Mouse (Mus musculus) ES-E14 (cell line): Measurements from ENCODE around the gene Adamts10. TPM values are rescaled to one million over a fixed set of nuclear protein-coding genes. Genes with fewer than 3 reads are reported as not detected.

Experiments used
- DNase-seq: peaks from one replicate; pipeline ENCODE4 v3.0.0-alpha.2; 2013; ENCODE audit warnings: low read depth, low spot score
- H3K27ac ChIP-seq: 2 replicates; pipeline ENCODE4 v1.5.1; 2012; ENCODE audit warnings: low read depth, mild to moderate bottlenecking, low read length, moderate library complexity, mixed read lengths; ENCODE audit not compliant: poor library complexity, insufficient read depth, severe bottlenecking
- H3K36me3 ChIP-seq: 2 replicates; pipeline ENCODE4 v1.6.1; 2012; ENCODE audit warnings: mild to moderate bottlenecking, low read length, moderate library complexity, mixed read lengths; ENCODE audit not compliant: control insufficient read depth, poor library complexity, insufficient read depth, severe bottlenecking
- H3K4me1 ChIP-seq, 2 experiments: fragments of 150-350 bp in 1 of 2; sonication (generic) in 1 of 2; 2 replicates each; pipeline ENCODE4 v1.6.1; 2012; ENCODE audit warnings: low read length in 2 of 2, mild to moderate bottlenecking in 1 of 2, mixed read lengths in 1 of 2; ENCODE audit not compliant: control insufficient read depth in 2 of 2, insufficient read depth in 2 of 2, poor library complexity in 1 of 2
- H3K4me3 ChIP-seq, 2 experiments: fragments of 150-350 bp in 1 of 2; sonication (generic) in 1 of 2; 2 replicates each; pipeline ENCODE4 v1.5.1; 2012; ENCODE audit warnings: low read length in 2 of 2, low read depth in 1 of 2, mild to moderate bottlenecking in 1 of 2, mixed read lengths in 1 of 2; ENCODE audit not compliant: insufficient read depth in 1 of 2, poor library complexity in 1 of 2, severe bottlenecking in 1 of 2
- H3K9ac ChIP-seq: 2 replicates; pipeline ENCODE4 v1.6.1; 2012; ENCODE audit warnings: low read depth, mild to moderate bottlenecking, low read length, mixed read lengths; ENCODE audit not compliant: poor library complexity, insufficient read depth, severe bottlenecking
- H3K9me3 ChIP-seq: fragments of 150-350 bp; sonication (generic); 2 replicates; pipeline ENCODE4 v1.6.1; 2012; ENCODE audit warnings: low read depth, mild to moderate bottlenecking, low read length; ENCODE audit not compliant: control insufficient read depth, insufficient read depth
- CHD2 ChIP-seq: IDR thresholded peaks from 2 replicates; pipeline ENCODE4 v1.6.1; 2014; ENCODE audit warnings: mild to moderate bottlenecking, low read depth, low read length, inconsistent platforms
- HCFC1 ChIP-seq: IDR thresholded peaks from 2 replicates; pipeline ENCODE4 v1.6.1; 2012; ENCODE audit warnings: low read length, inconsistent platforms, borderline replicate concordance; ENCODE audit not compliant: insufficient read depth
- MAFK ChIP-seq: IDR thresholded peaks from 2 replicates; pipeline ENCODE4 v1.6.1; 2014; ENCODE audit warnings: mild to moderate bottlenecking, low read depth, low read length, inconsistent platforms; ENCODE audit not compliant: insufficient read depth
- ZC3H11A ChIP-seq: IDR thresholded peaks from 2 replicates; pipeline ENCODE4 v1.6.1; 2012; ENCODE audit warnings: low read depth, mild to moderate bottlenecking, inconsistent platforms, low read length, borderline replicate concordance
- ZNF384 ChIP-seq: IDR thresholded peaks from 2 replicates; pipeline ENCODE4 v1.6.1; 2012; ENCODE audit warnings: low read depth, low read length, inconsistent platforms
- in situ Hi-C, 2 experiments: fragments of 600-800 bp; cut with MboI; formaldehyde crosslinking; loops; one replicate each; pipeline ENCODE4 v1.15.1; 2025; ENCODE audit warnings: low sequenced_read_pairs in 2 of 2, inconsistent platforms in 1 of 2; ENCODE audit not compliant: unreplicated experiment in 2 of 2
- total RNA-seq: library from RNA; depleted of rRNA; stranded (reverse); fragments of 300-350 nt; gene quantifications from 2 replicates; pipeline ENCODE4 v1.2.3, GENCODE M21; 2012

The Adamts10 gene
- total RNA-seq, 1 experiment: 17.5 TPM

GRCm38 (mm10) chr17:33524806-33525373 lies 886 bp downstream of the Adamts10 start:
- no peak overlapping the region for H3K9ac ChIP-seq
- TF ChIP-seq ZNF384: no peak
- TF ChIP-seq MAFK: no peak
- no peak for TF ChIP-seq ZC3H11A
- no peak for TF ChIP-seq CHD2
- TF ChIP-seq HCFC1: no peak
- peak overlapping the region; percentile 60 to 90 for H3K4me3 ChIP-seq
- peak; percentile 9 for DNase-seq
- H3K36me3 ChIP-seq: peaks cover 3% of the 10 kb centered on the region; the same call in 1 of the 2 replicates
- H3K4me1 ChIP-seq: peaks cover 3 to 15% of the 10 kb centered on the region in 2 experiments; a peak in 2 of 4 replicates
- in situ Hi-C loops: no loop called here
- H3K27ac ChIP-seq: no peak overlapping the region
- no peaks in the 10 kb centered on the region for H3K9me3 ChIP-seq

DNA sequence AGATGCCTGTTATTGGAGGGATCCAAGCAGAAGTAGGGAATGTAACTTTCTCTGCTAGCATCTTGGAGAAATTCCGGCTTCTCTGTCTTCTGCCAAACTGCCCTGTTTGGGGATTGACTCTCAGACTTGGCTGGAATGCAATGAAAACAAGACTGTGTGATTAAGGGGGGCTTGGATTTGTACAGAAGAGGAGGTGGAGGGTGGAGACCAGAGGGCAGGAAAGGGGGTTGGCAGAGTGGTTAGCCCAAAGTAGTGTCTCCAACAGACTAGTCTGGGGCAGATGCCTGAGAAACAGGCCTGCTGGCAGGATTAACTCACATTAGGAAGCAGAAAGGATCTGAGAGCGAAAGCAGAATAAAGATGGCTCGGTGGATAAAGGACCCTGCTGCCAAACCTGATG lies 2.5 kb downstream of the Adamts10 start:
- H3K36me3 ChIP-seq: peaks cover 4% of the 10 kb centered on the region; the same call in 1 of the 2 replicates
- in situ Hi-C loops: no loop called here
- no peak overlapping the region for H3K9ac ChIP-seq
- H3K9me3 ChIP-seq: no peaks in the 10 kb centered on the region
- H3K4me1 ChIP-seq: peaks cover 3 to 15% of the 10 kb centered on the region in 2 experiments; a peak in 2 of 4 replicates
- no peak for TF ChIP-seq ZC3H11A
- TF ChIP-seq HCFC1: no peak
- TF ChIP-seq MAFK: no peak
- no peak overlapping the region for H3K4me3 ChIP-seq
- H3K27ac ChIP-seq: no peak overlapping the region
- DNase-seq: no peak

DNA sequence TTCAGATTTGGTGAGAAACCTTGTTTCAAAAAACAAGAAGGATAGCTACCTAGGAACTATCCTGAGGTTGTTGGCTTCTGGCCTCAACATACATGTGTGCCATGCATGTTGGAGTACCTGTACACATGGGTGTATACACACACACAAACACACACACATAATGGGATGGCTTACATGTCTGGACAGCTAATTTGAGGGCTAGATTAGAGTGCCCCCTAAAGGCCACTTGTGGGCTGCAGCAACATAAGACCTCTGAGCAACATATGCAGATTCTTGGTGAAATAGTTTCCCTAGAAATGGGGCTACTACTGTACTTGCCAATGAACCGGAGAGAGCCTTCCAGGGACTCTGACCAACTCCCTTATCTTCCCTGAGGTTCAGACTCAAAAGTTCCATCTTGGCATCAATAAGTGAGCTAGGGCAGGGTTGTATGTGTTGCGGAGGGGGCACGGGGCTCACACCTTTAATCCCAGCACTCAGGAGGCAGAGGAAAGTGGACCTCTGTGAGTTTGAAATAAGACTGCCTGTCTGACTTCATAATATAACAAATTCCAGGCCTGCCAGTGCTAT lies 15.2 kb downstream of the Adamts10 start:
- Histone ChIP-seq H3K27ac (no peak overlapping the region), H3K9me3 (no peaks in the 10 kb centered on the region), H3K36me3 (peaks cover 7% of the 10 kb centered on the region; the same call in 1 of the 2 replicates), H3K4me1 (no peaks in the 10 kb centered on the region), H3K4me3 (no peak overlapping the region), H3K9ac (no peak overlapping the region)
- no peak for TF ChIP-seq CHD2
- no peak for TF ChIP-seq ZC3H11A
- no peak for TF ChIP-seq MAFK
- TF ChIP-seq HCFC1: no peak
- no peak for TF ChIP-seq ZNF384
- in situ Hi-C loops: no loop called here
- peak; percentile 36 for DNase-seq

- no peaks in the 10 kb centered on the region for H3K9me3 ChIP-seq
- DNase-seq: no peak
- no peak overlapping the region for H3K27ac ChIP-seq
- no peaks in the 10 kb centered on the region for H3K4me1 ChIP-seq
- TF ChIP-seq ZNF384 (no peak), CHD2 (no peak), MAFK (no peak), HCFC1 (no peak), ZC3H11A (no peak)
- peaks cover 7% of the 10 kb centered on the region; the same call in 1 of the 2 replicates for H3K36me3 ChIP-seq
- in situ Hi-C loops: no loop called here
- H3K9ac ChIP-seq: no peak overlapping the region
- no peak overlapping the region for H3K4me3 ChIP-seq
Measured at GRCm38 (mm10) chr17:33539878-33540277, 15.9 kb downstream of the Adamts10 start.
